ENCODE assay signal across 28 mouse cellular contexts in genomic region chrX:58351606-58352005, GRCm38 (mm10).
"Had no signal": no experiment of that assay in that cellular context is flagged by ENCODE, and none has a peak within 500 bp of the region (broad histone marks: within the 10 kb centered on the region; RNA-seq: fewer than 3 reads in every experiment).

No protein-coding gene starts in this region.

- H3K36me3 ChIP-seq: limb, embryonic 15.5 days; liver, embryonic 12.5 days; liver, embryonic 13.5 days; liver, embryonic 15.5 days; lung, embryonic 15.5 days; midbrain, embryonic 10.5 days; midbrain, embryonic 12.5 days; midbrain, embryonic 13.5 days; midbrain, embryonic 15.5 days had no signal

- ATAC-seq: liver, embryonic 12.5 days; liver, postnatal 0 days; lung, postnatal 0 days; midbrain, embryonic 13.5 days; midbrain, embryonic 15.5 days; midbrain, embryonic 16.5 days had no signal

- H3K4me3 ChIP-seq: left cerebral cortex, adult 2 months; limb, embryonic 15.5 days; liver, embryonic 12.5 days; liver, embryonic 13.5 days; liver, embryonic 15.5 days; lung, embryonic 15.5 days; megakaryocyte, embryonic 14.5 days; midbrain, embryonic 10.5 days; midbrain, embryonic 12.5 days; midbrain, embryonic 13.5 days; midbrain, embryonic 15.5 days; myocyte had no signal

- H3K27ac ChIP-seq: left cerebral cortex, adult 2 months; limb, embryonic 15.5 days; liver, embryonic 12.5 days; liver, embryonic 13.5 days; liver, embryonic 14.5 days; liver, embryonic 15.5 days; lung, embryonic 15.5 days; macrophage; midbrain, embryonic 10.5 days; midbrain, embryonic 12.5 days; midbrain, embryonic 13.5 days; midbrain, embryonic 15.5 days had no signal

- H3K27me3 ChIP-seq: limb, embryonic 15.5 days; liver, embryonic 12.5 days; liver, embryonic 13.5 days; liver, embryonic 15.5 days; lung, embryonic 15.5 days; megakaryocyte, embryonic 14.5 days; midbrain, embryonic 12.5 days; midbrain, embryonic 13.5 days; midbrain, embryonic 15.5 days had no signal

- H3K9me3 ChIP-seq: limb, embryonic 15.5 days; liver, embryonic 12.5 days; liver, embryonic 13.5 days; liver, embryonic 15.5 days; lung, embryonic 15.5 days; megakaryocyte, embryonic 14.5 days; midbrain, embryonic 10.5 days; midbrain, embryonic 12.5 days; midbrain, embryonic 13.5 days; midbrain, embryonic 15.5 days had no signal

- H3K4me1 ChIP-seq: limb, embryonic 15.5 days; liver, embryonic 12.5 days; liver, embryonic 13.5 days; liver, embryonic 15.5 days; lung, embryonic 15.5 days; megakaryocyte, embryonic 14.5 days; midbrain, embryonic 10.5 days; midbrain, embryonic 12.5 days; midbrain, embryonic 13.5 days; midbrain, embryonic 15.5 days had no signal

- DNase-seq: left cerebral cortex, postnatal 4 days; liver; liver, embryonic 13.5 days; liver, postnatal 0 days; lung, adult 18-20 months; lung, adult 2 months; lung, embryonic 14.5 days; lung, postnatal 10 days; lung, postnatal 14 days; lung, postnatal 36 days; lung, postnatal 4 days had no signal

- H3K4me2 ChIP-seq: limb, embryonic 15.5 days; liver, embryonic 11.5 days; liver, embryonic 12.5 days; liver, embryonic 13.5 days; liver, embryonic 15.5 days; lung, embryonic 14.5 days; lung, embryonic 15.5 days; midbrain, embryonic 11.5 days; midbrain, embryonic 12.5 days; midbrain, embryonic 13.5 days; midbrain, embryonic 15.5 days had no signal

- H3K9ac ChIP-seq: limb, embryonic 15.5 days; liver, embryonic 12.5 days; liver, embryonic 13.5 days; liver, embryonic 14.5 days; liver, embryonic 15.5 days; liver, postnatal 0 days; lung, embryonic 14.5 days; lung, embryonic 15.5 days; midbrain, embryonic 12.5 days; midbrain, embryonic 13.5 days; midbrain, embryonic 15.5 days had no signal
